12 mouse cellular contexts compared by ENCODE assay signal in genomic region chr12:53292010-53292409, GRCm38 (mm10). TPM values are rescaled to one million over a fixed set of nuclear protein-coding genes. Genes with fewer than 3 reads are reported as not detected.
DNase-seq lines count a peak whose midpoint lies in the region; ATAC-seq lines count a peak whose summit lies in the region.
"Had no signal": no experiment of that assay in that cellular context is flagged by ENCODE, and none has a peak within 500 bp of the region (broad histone marks: within the 10 kb centered on the region; RNA-seq: fewer than 3 reads in every experiment).

No protein-coding gene starts in this region.

- H3K27ac ChIP-seq in forebrain, embryonic 14.5 days (ENCODE audit: low read depth, low read length) = peak overlapping the region; percentile 78
- H3K27ac ChIP-seq in limb, embryonic 15.5 days = peak overlapping the region; percentile 85
- H3K27ac ChIP-seq: macrophage had no signal

- peak; percentile 48 to 49 for DNase-seq in cerebellum, postnatal 10 days
- no peak for DNase-seq in cerebellum, postnatal 36 days
- DNase-seq in Muller cell, postnatal 12 days (ENCODE audit: inconsistent ontology term) = peak; percentile 85
- DNase-seq in forebrain, embryonic 14.5 days (ENCODE audit: low spot score) = peak; percentile 44
- no peak for DNase-seq in yolk sac, embryonic 10.5 days (ENCODE audit: low spot score)
- DNase-seq in gastrocnemius, adult 18-20 months (ENCODE audit: low spot score) = no peak
- DNase-seq: cerebellum, adult 18-20 months; kidney, adult 8-10 months had no signal

- H3K4me1 ChIP-seq in forebrain, embryonic 14.5 days (ENCODE audit: control insufficient read depth, insufficient read depth, low read length) = peaks cover 16% of the 10 kb centered on the region
- H3K4me1 ChIP-seq in limb, embryonic 15.5 days = peaks cover 8% of the 10 kb centered on the region; the same call in 1 of the 2 replicates

- no peaks in the 10 kb centered on the region for H3K36me3 ChIP-seq in forebrain, embryonic 14.5 days (ENCODE audit: control insufficient read depth, insufficient read depth, low read length)
- H3K36me3 ChIP-seq in limb, embryonic 15.5 days = no peaks in the 10 kb centered on the region
- H3K36me3 ChIP-seq: G1E had no signal

- ATAC-seq in forebrain, embryonic 14.5 days = no peak
- no peak for ATAC-seq in limb, embryonic 15.5 days (ENCODE audit: insufficient number of reproducible peaks, low FRiP score, low TSS enrichment, low read depth)
- ATAC-seq in monocyte, adult 5-6 weeks (replicated peaks; ENCODE audit: insufficient number of reproducible peaks, low FRiP score, low TSS enrichment, poor library complexity, severe bottlenecking) = no peak

- H3K27me3 ChIP-seq in forebrain, embryonic 14.5 days (replicated peaks; ENCODE audit: control insufficient read depth, insufficient read depth, low read length) = no peaks in the 10 kb centered on the region
- H3K27me3 ChIP-seq in limb, embryonic 15.5 days = no peaks in the 10 kb centered on the region

- WGBS in forebrain, embryonic 14.5 days = 23% methylated on average over 8 of the region's 8 CpGs
- WGBS in limb, embryonic 15.5 days = 60% methylated on average over 8 of the region's 8 CpGs

- peak overlapping the region; percentile 35; the same call in 1 of the 2 replicates for H3K9ac ChIP-seq in forebrain, embryonic 14.5 days (ENCODE audit: low read length)
- H3K9ac ChIP-seq in limb, embryonic 15.5 days = no peak overlapping the region

- no peaks in the 10 kb centered on the region for H3K9me3 ChIP-seq in forebrain, embryonic 14.5 days (replicated peaks; ENCODE audit: control insufficient read depth, low read length)
- H3K9me3 ChIP-seq in limb, embryonic 15.5 days = no peaks in the 10 kb centered on the region

- H3K4me2 ChIP-seq in forebrain, embryonic 14.5 days (ENCODE audit: low read length) = peak overlapping the region; percentile 43
- H3K4me2 ChIP-seq in limb, embryonic 15.5 days = no peak overlapping the region

- H3K4me3 ChIP-seq in forebrain, embryonic 14.5 days (ENCODE audit: low read depth, low read length) = no peak overlapping the region
- H3K4me3 ChIP-seq in limb, embryonic 15.5 days = no peak overlapping the region

RNA-seq across cellular contexts. Expression of gene Npas3, which starts 43.5 kb away (rescaled TPM):
- polyA plus RNA-seq in forebrain, embryonic 14.5 days (2014; fragmentation: Nextera tagmentation; extraction: Ambion mirVana) = 11.9 and 12.9 TPM in 2 replicates
- polyA plus RNA-seq in limb, embryonic 15.5 days (2015; fragmentation: Nextera tagmentation; extraction: Ambion mirVana) = 4.2 and 5.0 TPM in 2 replicates
- total RNA-seq in monocyte, adult 5-6 weeks (2017) = not detected in 3 replicates
- total RNA-seq in gastrocnemius, adult 18-20 months (2021) = under 1 TPM; 0.07 to 0.09 TPM
- polyA plus RNA-seq: G1E, macrophage had no signal

Comparison
In these comparisons a context has a peak if more than half of its experiments do, and no peak if none do; other contexts are left out.
1. DNase-seq: peak in cerebellum, postnatal 10 days (2 of 2), Muller cell, postnatal 12 days (single experiment) and forebrain, embryonic 14.5 days (single experiment); none in cerebellum, postnatal 36 days (0 of 2), yolk sac, embryonic 10.5 days (single experiment) and gastrocnemius, adult 18-20 months (single experiment).